Mouse (Mus musculus): Measurements from ENCODE around the gene Cped1.

DNA sequence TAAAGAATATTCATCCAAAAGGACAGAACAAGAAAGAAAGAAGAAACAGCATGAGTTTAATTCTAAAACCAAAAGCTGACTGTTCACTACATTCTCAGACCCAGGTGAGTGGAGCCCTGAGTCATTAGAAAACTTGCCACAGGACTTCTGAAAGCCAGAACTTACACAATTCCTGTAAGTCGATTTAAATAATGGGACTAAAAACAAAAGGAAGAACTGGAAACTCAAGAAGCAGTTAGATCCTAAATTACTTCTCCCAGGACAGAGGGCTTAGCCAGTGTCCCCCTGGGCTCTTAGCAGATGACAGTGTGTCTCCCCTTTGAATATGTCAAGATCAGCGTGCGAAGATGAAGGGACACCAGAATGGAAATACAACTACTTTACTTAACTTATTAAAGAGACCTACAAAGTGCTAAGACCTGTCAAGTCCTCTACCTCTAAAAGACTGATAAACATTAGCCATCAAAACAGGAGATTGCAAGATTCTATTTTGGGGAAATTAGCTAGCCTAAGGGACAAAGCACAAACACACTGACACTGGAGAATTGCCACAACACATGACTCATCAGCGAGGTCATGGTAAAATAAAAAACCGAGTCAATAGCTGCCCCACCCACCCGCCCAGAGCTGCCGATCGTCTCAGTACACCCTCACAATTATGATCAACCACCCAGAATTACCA lies 284.3 kb downstream of the Cped1 start:
- TF ChIP-seq CTCF (IDR thresholded peaks at IDR 0.05; ENCODE audit: insufficient read depth, low read depth, low read length) = no peak
- TF ChIP-seq POLR2A (IDR thresholded peaks at IDR 0.05; ENCODE audit: insufficient read depth, low read depth, low read length) = no peak

Data from olfactory bulb, adult 2 months (tissue).